Mouse (Mus musculus) heart, embryonic 16.5 days (tissue): ENCODE results near the gene Fez2. TPM values are rescaled to one million over a fixed set of nuclear protein-coding genes. Genes with fewer than 3 reads are reported as not detected.

Experiments
- ATAC-seq: fragments of 200-750 bp; cut with Nextera tagmentation; replicated peaks from 2 replicates; pipeline ENCODE4 v1.8.0; 2017; ENCODE audit warnings: moderate number of reproducible peaks; ENCODE audit not compliant: insufficient read depth, low FRiP score; ENCODE audit errors: extremely low read depth
- H3K27ac ChIP-seq: fragments of 300-500 bp; sonication (generic); 2 replicates; pipeline ENCODE4 v1.5.1; 2014; ENCODE audit warnings: mild to moderate bottlenecking, low read length, control low read depth, moderate library complexity
- H3K27me3 ChIP-seq: fragments of 300-500 bp; sonication (generic); 2 replicates; pipeline ENCODE4 v1.6.1; 2014; ENCODE audit warnings: low read length, mixed read lengths; ENCODE audit not compliant: control insufficient read depth, insufficient read depth
- H3K36me3 ChIP-seq: fragments of 300-500 bp; sonication (generic); 2 replicates; pipeline ENCODE4 v1.6.1; 2014; ENCODE audit not compliant: control insufficient read depth, insufficient read depth
- H3K4me1 ChIP-seq: fragments of 300-500 bp; sonication (generic); 2 replicates; pipeline ENCODE4 v1.6.1; 2014; ENCODE audit warnings: low read length, mixed read lengths; ENCODE audit not compliant: control insufficient read depth, insufficient read depth
- H3K4me2 ChIP-seq: fragments of 300-500 bp; sonication (generic); 2 replicates; pipeline ENCODE4 v1.6.1; 2014; ENCODE audit warnings: low read depth, mild to moderate bottlenecking, control low read depth, low read length
- H3K4me3 ChIP-seq: fragments of 300-500 bp; sonication (generic); 2 replicates; pipeline ENCODE4 v1.5.1; 2014; ENCODE audit warnings: mild to moderate bottlenecking, control low read depth, low read length
- H3K9ac ChIP-seq: fragments of 300-500 bp; sonication (generic); 2 replicates; pipeline ENCODE4 v1.6.1; 2014; ENCODE audit warnings: low read length, control low read depth
- H3K9me3 ChIP-seq: fragments of 300-500 bp; sonication (generic); replicated peaks from 2 replicates; pipeline ENCODE4 v1.6.1; 2016; ENCODE audit warnings: low read length; ENCODE audit not compliant: control insufficient read depth
- WGBS: fragments of 180-500 bp; shearing (Covaris S2); extraction: QIAGEN DNeasy Blood & Tissue Kit; methylation state at CpG from one replicate; pipeline ENCODE4 v1.1.7; 2014; 5-methylcytosine and 5-hydroxymethylcytosine counted together
- polyA plus RNA-seq: library from polyadenylated mRNA; unstranded; fragments of >200 nt; fragmentation: Nextera tagmentation; extraction: Ambion mirVana; gene quantifications from 2 replicates; pipeline ENCODE4 v1.2.1, GENCODE M21; 2015

The Fez2 gene
- polyA plus RNA-seq, 1 experiment from 2014 or later, result 62.9 TPM

DNA sequence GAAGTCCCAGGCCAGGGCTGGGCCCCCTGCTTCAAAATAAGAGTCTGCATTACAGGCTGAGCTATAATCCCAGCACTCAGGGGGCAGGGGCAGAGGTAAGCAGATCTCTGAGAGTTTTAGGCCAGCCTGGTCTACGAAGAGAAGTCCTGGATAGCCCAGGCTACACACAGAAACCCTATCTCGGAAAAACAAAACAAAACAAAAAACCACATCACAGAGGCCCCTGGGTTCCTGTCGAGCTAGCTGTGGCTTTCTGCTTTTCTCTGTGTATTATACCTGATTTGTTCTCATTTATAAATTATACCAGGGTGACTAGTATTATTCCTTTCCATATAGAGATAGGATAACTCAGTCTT, 65.5 kb downstream of the Fez2 start:
- Histone ChIP-seq H3K4me1 (peaks cover 13% of the 10 kb centered on the region), H3K9me3 (no peaks in the 10 kb centered on the region), H3K36me3 (no peaks in the 10 kb centered on the region), H3K27me3 (no peaks in the 10 kb centered on the region), H3K4me3 (no peak overlapping the region), H3K27ac (no peak overlapping the region), H3K4me2 (no peak overlapping the region), H3K9ac (no peak overlapping the region)
- WGBS, result 83% methylated on average over 3 of the region's 3 CpGs
- ATAC-seq, result no peak

DNA sequence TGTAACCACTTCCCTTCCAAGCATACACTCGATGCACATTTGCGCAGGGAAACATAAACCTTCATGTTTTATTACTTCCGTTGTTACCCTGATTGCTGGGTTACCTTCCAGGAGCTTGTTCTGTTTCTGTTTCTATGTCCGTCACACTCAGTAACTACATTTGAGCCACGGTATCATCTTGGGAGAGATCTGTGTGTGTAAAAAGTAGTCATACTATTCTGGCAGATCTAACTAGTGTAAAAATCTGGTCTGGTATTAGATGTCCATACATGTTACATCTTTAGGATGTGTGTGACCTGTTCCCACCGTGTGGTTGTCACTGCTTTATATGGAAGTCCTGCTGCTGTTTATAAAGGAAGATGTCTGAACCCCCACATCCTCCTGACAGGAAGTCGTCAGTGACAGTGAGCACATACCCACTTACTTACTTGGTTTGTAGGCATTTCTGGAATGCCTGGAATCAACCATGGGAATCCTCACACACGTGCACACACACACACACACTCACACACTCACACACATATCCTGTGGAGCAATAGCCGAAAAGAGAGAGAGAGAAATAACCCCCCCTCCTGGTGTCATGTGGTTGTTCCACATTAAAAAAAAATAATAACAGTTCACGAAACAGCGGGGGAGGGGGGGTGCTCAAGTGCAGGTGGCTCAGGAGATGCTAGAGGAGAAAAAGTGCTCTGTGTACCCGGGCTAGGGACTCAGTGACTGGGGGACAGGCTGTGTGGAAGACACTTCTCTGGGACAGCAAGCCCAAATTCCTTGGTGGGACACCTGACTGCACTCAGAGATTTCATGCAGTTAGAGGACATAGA, 66.1 kb downstream of the Fez2 start:
- Histone ChIP-seq H3K27ac (no peak overlapping the region), H3K9ac (no peak overlapping the region), H3K27me3 (no peaks in the 10 kb centered on the region), H3K9me3 (no peaks in the 10 kb centered on the region), H3K4me1 (peaks cover 13% of the 10 kb centered on the region), H3K36me3 (no peaks in the 10 kb centered on the region), H3K4me3 (no peak overlapping the region), H3K4me2 (0 out of 2 replicates have a peak overlapping the region, but pooled peaks have one; percentile 2)
- 50% methylated on average over 12 of the region's 12 CpGs for WGBS
- peak; percentile 50; the same call in 1 of the 2 replicates for ATAC-seq

- Histone ChIP-seq H3K9ac (no peak overlapping the region), H3K4me2 (no peak overlapping the region), H3K27ac (no peak overlapping the region), H3K27me3 (no peaks in the 10 kb centered on the region), H3K4me3 (no peak overlapping the region), H3K36me3 (no peaks in the 10 kb centered on the region), H3K4me1 (peaks cover 6% of the 10 kb centered on the region; the same call in 1 of the 2 replicates), H3K9me3 (no peaks in the 10 kb centered on the region)
- ATAC-seq, result no peak
- WGBS, result 94% methylated on average over 17 of the region's 17 CpGs
Measured at GRCm38 (mm10) chr17:78347111-78347801, 70.7 kb downstream of the Fez2 start.

DNA sequence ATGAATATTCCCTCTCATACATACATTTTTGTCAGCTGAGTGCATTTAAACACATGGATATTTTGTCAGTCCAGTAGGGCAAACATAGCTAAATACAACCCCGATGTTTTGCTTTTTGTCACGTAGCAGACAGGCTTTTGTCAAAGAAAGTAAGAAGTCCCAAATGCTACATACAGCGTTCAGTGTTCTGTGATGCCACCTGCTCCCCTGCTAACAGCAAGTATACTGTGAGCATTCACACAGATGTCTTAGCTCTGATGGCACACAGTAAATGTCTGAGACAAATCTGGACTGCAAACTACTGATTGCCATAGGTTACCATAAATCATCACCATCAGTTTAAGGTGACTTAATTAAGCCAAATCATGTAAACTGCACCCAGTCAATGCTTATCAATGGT, 74.3 kb downstream of the Fez2 start:
- no peak overlapping the region for H3K27ac ChIP-seq
- H3K9me3 ChIP-seq, result no peaks in the 10 kb centered on the region
- no peak overlapping the region for H3K4me3 ChIP-seq
- no peak overlapping the region for H3K4me2 ChIP-seq
- 88% methylated on average over 3 of the region's 3 CpGs for WGBS
- no peak for ATAC-seq
- no peaks in the 10 kb centered on the region for H3K4me1 ChIP-seq
- H3K36me3 ChIP-seq, result no peaks in the 10 kb centered on the region
- no peaks in the 10 kb centered on the region for H3K27me3 ChIP-seq
- no peak overlapping the region for H3K9ac ChIP-seq

DNA sequence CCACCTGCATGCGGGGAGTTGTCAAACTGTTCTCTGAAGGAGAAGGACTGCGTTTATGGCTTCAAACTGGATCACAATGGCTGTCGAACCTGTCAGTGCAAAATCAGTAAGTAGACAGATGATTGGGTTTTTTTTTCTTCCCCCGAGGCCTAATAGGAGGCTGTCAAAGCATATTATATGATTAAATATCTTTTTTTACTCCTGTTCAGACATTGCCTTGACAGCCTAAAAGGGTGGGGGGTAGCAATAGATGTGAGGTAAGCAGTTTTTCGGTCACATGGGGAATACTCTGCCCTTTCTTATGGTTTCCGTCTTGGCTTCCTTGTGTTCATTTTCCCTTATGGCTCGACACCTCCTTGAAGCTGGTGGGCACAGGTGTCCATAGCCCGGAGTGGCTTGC, 82.7 kb downstream of the Fez2 start:
- H3K9me3 ChIP-seq, result no peaks in the 10 kb centered on the region
- H3K4me2 ChIP-seq, result no peak overlapping the region
- peaks cover 3% of the 10 kb centered on the region; the same call in 1 of the 2 replicates for H3K36me3 ChIP-seq
- ATAC-seq, result no peak
- no peak overlapping the region for H3K4me3 ChIP-seq
- WGBS, result 87% methylated on average over 8 of the region's 8 CpGs
- H3K27me3 ChIP-seq, result no peaks in the 10 kb centered on the region
- no peak overlapping the region for H3K27ac ChIP-seq
- no peaks in the 10 kb centered on the region for H3K4me1 ChIP-seq
- no peak overlapping the region for H3K9ac ChIP-seq

GRCm38 (mm10) chr17:78333275-78333674, 84.7 kb downstream of the Fez2 start:
- Histone ChIP-seq H3K4me2 (no peak overlapping the region), H3K4me3 (no peak overlapping the region), H3K9me3 (no peaks in the 10 kb centered on the region), H3K27me3 (no peaks in the 10 kb centered on the region), H3K9ac (no peak overlapping the region), H3K36me3 (peaks cover 3% of the 10 kb centered on the region; the same call in 1 of the 2 replicates), H3K4me1 (no peaks in the 10 kb centered on the region; the same call in 1 of the 2 replicates), H3K27ac (no peak overlapping the region)
- ATAC-seq, result no peak
- WGBS, result 81% methylated on average over 10 of the region's 10 CpGs

GRCm38 (mm10) chr17:78331438-78331837, 86.5 kb downstream of the Fez2 start:
- peaks cover 3% of the 10 kb centered on the region; the same call in 1 of the 2 replicates for H3K36me3 ChIP-seq
- no peaks in the 10 kb centered on the region for H3K27me3 ChIP-seq
- no peak overlapping the region for H3K27ac ChIP-seq
- no peak for ATAC-seq
- H3K9me3 ChIP-seq, result no peaks in the 10 kb centered on the region
- H3K4me2 ChIP-seq, result no peak overlapping the region
- no peak overlapping the region for H3K9ac ChIP-seq
- 71% methylated on average over 8 of the region's 8 CpGs for WGBS
- H3K4me1 ChIP-seq, result no peaks in the 10 kb centered on the region; the same call in 1 of the 2 replicates
- no peak overlapping the region for H3K4me3 ChIP-seq

DNA sequence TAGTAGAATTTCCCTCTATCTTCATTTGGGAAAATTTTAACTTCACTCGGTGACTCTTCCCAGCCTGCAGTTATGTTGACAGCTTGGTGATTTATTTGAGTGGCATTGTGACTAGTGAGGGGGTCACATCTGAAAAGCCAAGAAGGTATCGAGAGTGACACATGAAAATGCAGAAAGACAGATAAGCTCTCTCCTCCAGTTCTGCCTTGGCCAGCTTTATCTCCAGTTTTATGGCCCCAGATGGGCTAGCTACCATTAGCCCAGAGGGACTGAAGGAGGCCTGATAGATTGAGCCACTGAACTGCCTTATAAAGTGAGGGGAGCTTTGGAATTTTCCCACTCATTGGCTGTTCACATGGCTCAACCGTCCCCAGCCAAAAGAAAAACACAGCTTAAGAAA, 89.7 kb downstream of the Fez2 start:
- H3K4me3 ChIP-seq, result no peak overlapping the region
- 0 out of 2 replicates have a peak overlapping the region, but pooled peaks have one; percentile 6 for H3K27ac ChIP-seq
- 29% methylated on average over 3 of the region's 3 CpGs for WGBS
- H3K9ac ChIP-seq, result no peak overlapping the region
- no peaks in the 10 kb centered on the region for H3K9me3 ChIP-seq
- no peaks in the 10 kb centered on the region for H3K27me3 ChIP-seq
- no peaks in the 10 kb centered on the region; the same call in 1 of the 2 replicates for H3K4me1 ChIP-seq
- H3K4me2 ChIP-seq, result no peak overlapping the region
- no peak for ATAC-seq
- H3K36me3 ChIP-seq, result no peaks in the 10 kb centered on the region

GRCm38 (mm10) chr17:78327187-78327586, 90.8 kb downstream of the Fez2 start:
- no peak overlapping the region for H3K27ac ChIP-seq
- H3K4me2 ChIP-seq, result no peak overlapping the region
- peaks cover 8% of the 10 kb centered on the region for H3K4me1 ChIP-seq
- no peak for ATAC-seq
- 35% methylated on average over 4 of the region's 4 CpGs for WGBS
- H3K27me3 ChIP-seq, result no peaks in the 10 kb centered on the region
- H3K9me3 ChIP-seq, result no peaks in the 10 kb centered on the region
- H3K4me3 ChIP-seq, result no peak overlapping the region
- H3K9ac ChIP-seq, result no peak overlapping the region
- no peaks in the 10 kb centered on the region for H3K36me3 ChIP-seq
